Mouse (Mus musculus): ENCODE results near the gene Gm45785.
A peak's percentile ranks its signal among the peaks of the same experiment; 100 is the strongest.

Gm45785 gene

GRCm38 (mm10) chr7:140831447-140831846, 24.7 kb downstream of the Gm45785 start:
- no peak for DNase-seq

GRCm38 (mm10) chr7:140828171-140828881, 27.8 kb downstream of the Gm45785 start:
- DNase-seq = peak; percentile 81 to 91

GRCm38 (mm10) chr7:140822731-140823130, 33.4 kb downstream of the Gm45785 start:
- no peak for DNase-seq

- peak; percentile 53 to 79 for DNase-seq
These were observed 34.3 kb downstream of the Gm45785 start, which contains the start of gene Zfp941 for GRCm38 (mm10) chr7:140821653-140822329. Zfp941 (minus strand) TSS chr7:140822178.

GRCm38 (mm10) chr7:140821305-140821652, 34.9 kb downstream of the Gm45785 start:
- DNase-seq = no peak

GRCm38 (mm10) chr7:140820173-140820572, 36.0 kb downstream of the Gm45785 start:
- no peak for DNase-seq

GRCm38 (mm10) chr7:140812850-140813249, 43.3 kb downstream of the Gm45785 start:
- DNase-seq = no peak

- no peak for DNase-seq
These were observed 44.4 kb downstream of the Gm45785 start for GRCm38 (mm10) chr7:140811714-140812113.

GRCm38 (mm10) chr7:140810496-140810895, 45.6 kb downstream of the Gm45785 start:
- no peak for DNase-seq

- peak; percentile 80 to 83 for DNase-seq
These were observed 50.4 kb downstream of the Gm45785 start for GRCm38 (mm10) chr7:140805704-140806103.

- DNase-seq = peak; percentile 56 to 70
These were observed 53.5 kb downstream of the Gm45785 start for GRCm38 (mm10) chr7:140802629-140803028.

GRCm38 (mm10) chr7:140798212-140798611, 57.9 kb downstream of the Gm45785 start:
- DNase-seq = no peak

- DNase-seq = no peak
These were observed 58.5 kb downstream of the Gm45785 start for GRCm38 (mm10) chr7:140797619-140798018.

- DNase-seq = no peak
These were observed 62.6 kb downstream of the Gm45785 start for GRCm38 (mm10) chr7:140793541-140793940.

GRCm38 (mm10) chr7:140788053-140788435, 68.1 kb downstream of the Gm45785 start:
- no peak for DNase-seq

- DNase-seq = no peak
These were observed 68.6 kb downstream of the Gm45785 start, which contains the start of gene Syce1 for GRCm38 (mm10) chr7:140787406-140788052. Syce1 (minus strand) TSS chr7:140787852.

- DNase-seq = no peak
These were observed 75.6 kb downstream of the Gm45785 start for GRCm38 (mm10) chr7:140780548-140780947.
